8 mouse cellular contexts compared by ENCODE assay signal in the genomic region with DNA sequence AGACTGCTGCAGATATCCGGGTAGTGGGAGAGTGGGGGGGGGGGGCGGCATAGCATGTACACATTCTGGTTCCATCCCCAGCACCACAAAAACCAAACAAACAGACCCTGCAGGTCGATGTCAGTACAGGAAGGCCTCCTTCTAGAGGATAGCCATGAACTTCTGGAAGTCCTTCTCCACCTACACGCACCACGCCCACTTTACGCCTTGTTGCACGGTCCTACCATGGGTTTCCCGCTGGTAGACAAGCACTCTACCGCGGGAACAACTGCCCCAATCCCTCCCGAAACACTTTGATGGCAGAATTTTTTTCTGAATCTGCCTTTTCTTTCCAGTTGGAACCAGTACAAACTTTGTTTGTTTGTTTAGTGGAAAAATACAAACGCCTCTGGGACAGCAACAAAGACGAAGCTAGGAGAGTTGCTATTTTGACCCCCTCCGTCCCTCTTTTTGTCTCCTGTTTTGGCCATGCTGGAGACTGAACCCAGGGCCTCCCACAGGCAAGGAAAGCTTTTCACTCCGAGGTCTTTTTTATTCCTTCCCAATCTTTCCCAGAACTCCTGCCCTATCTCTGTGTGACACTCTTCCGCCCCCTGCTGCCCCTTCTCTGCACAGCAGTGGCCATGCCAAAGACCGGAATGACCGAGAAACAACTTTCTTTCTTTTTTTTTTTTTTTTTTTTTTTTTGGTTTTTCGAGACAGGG. TPM values are rescaled to one million over a fixed set of nuclear protein-coding genes. Genes with fewer than 3 reads are reported as not detected.
DNase-seq lines count a peak whose midpoint lies in the region; ATAC-seq and TF ChIP-seq lines count a peak whose summit lies in the region.

No protein-coding gene starts in this region.

- ATAC-seq in embryonic facial prominence, embryonic 14.5 days (ENCODE audit: low read depth), result peak; percentile 72; the same call in 1 of the 2 replicates
- ATAC-seq in kidney, postnatal 0 days (replicated peaks; ENCODE audit: low FRiP score, low read depth), result no peak
- peak; percentile 55; the same call in 1 of the 2 replicates for ATAC-seq in liver, embryonic 11.5 days (replicated peaks; ENCODE audit: low FRiP score)
- no peak for ATAC-seq in neural tube, embryonic 13.5 days (ENCODE audit: low read depth)

- H3K9ac ChIP-seq in embryonic facial prominence, embryonic 14.5 days (ENCODE audit: low read depth, low read length), result peak overlapping the region; percentile 15; the same call in 1 of the 2 replicates
- H3K9ac ChIP-seq in kidney, postnatal 0 days (ENCODE audit: low read depth, low read length), result peak overlapping the region; percentile 9; the same call in 1 of the 2 replicates
- H3K9ac ChIP-seq in liver, embryonic 11.5 days (ENCODE audit: low read depth, low read length), result peak overlapping the region; percentile 63
- H3K9ac ChIP-seq in neural tube, embryonic 13.5 days, result no peak overlapping the region

- WGBS in embryonic facial prominence, embryonic 14.5 days, result 11% methylated on average over 17 of the region's 19 CpGs
- 9% methylated on average over 19 of the region's 19 CpGs for WGBS in heart, embryonic 10.5 days
- WGBS in kidney, postnatal 0 days, result 10% methylated on average over 18 of the region's 19 CpGs
- 10% methylated on average over 19 of the region's 19 CpGs for WGBS in liver, embryonic 11.5 days
- WGBS in neural tube, embryonic 13.5 days, result 8% methylated on average over 19 of the region's 19 CpGs
- 12% methylated on average over 19 of the region's 19 CpGs for WGBS in thymus, adult 2 months

- no peaks in the 10 kb centered on the region for H3K36me3 ChIP-seq in embryonic facial prominence, embryonic 14.5 days (ENCODE audit: control insufficient read depth, insufficient read depth, low read length)
- H3K36me3 ChIP-seq in heart, embryonic 10.5 days, result no peaks in the 10 kb centered on the region
- H3K36me3 ChIP-seq in kidney, postnatal 0 days (ENCODE audit: insufficient read depth, low read length), result no peaks in the 10 kb centered on the region
- no peaks in the 10 kb centered on the region for H3K36me3 ChIP-seq in liver, embryonic 11.5 days (ENCODE audit: control insufficient read depth, insufficient read depth, low read length)
- no peaks in the 10 kb centered on the region for H3K36me3 ChIP-seq in neural tube, embryonic 13.5 days
- H3K36me3 ChIP-seq in thymus, adult 2 months (ENCODE audit: control insufficient read depth, insufficient read depth, low read length), result no peaks in the 10 kb centered on the region

- no peak for TF ChIP-seq POLR2A in thymus, adult 2 months (IDR thresholded peaks at IDR 0.05; ENCODE audit: control insufficient read depth, extremely low read depth, insufficient read depth, low read length, poor library complexity)

- H3K9me3 ChIP-seq in embryonic facial prominence, embryonic 14.5 days (ENCODE audit: control insufficient read depth, low read length), result no peaks in the 10 kb centered on the region
- H3K9me3 ChIP-seq in heart, embryonic 10.5 days, result no peaks in the 10 kb centered on the region
- no peaks in the 10 kb centered on the region for H3K9me3 ChIP-seq in kidney, postnatal 0 days (replicated peaks; ENCODE audit: low read length)
- H3K9me3 ChIP-seq in liver, embryonic 11.5 days (ENCODE audit: control insufficient read depth, low read length), result no peaks in the 10 kb centered on the region
- no peaks in the 10 kb centered on the region for H3K9me3 ChIP-seq in neural tube, embryonic 13.5 days

- peak; percentile 94 for TF ChIP-seq CTCF in kidney, postnatal 0 days (IDR thresholded peaks at IDR 0.05; ENCODE audit: low read depth)
- TF ChIP-seq CTCF in thymus, adult 2 months (IDR thresholded peaks at IDR 0.05; ENCODE audit: borderline replicate concordance, control insufficient read depth, extremely low read depth, insufficient read depth, low read length, poor library complexity), result peak; percentile 72; the same call in 1 of the 2 replicates

- peak; percentile 48 for DNase-seq in 3134 (ENCODE audit: extremely low read depth, insufficient read length, low spot score)
- peak; percentile 93 for DNase-seq in adrenal gland, postnatal 10 days
- DNase-seq in embryonic facial prominence, embryonic 14.5 days (ENCODE audit: low spot score), result peak; percentile 84
- DNase-seq in heart, embryonic 10.5 days (ENCODE audit: low spot score), result peak; percentile 91
- peak; percentile 95 for DNase-seq in kidney, postnatal 0 days (ENCODE audit: low spot score)
- DNase-seq in liver, embryonic 11.5 days (ENCODE audit: low spot score), result peak; percentile 77
- DNase-seq in thymus, adult 2 months, result peak; percentile 74

- no peak overlapping the region for H3K4me3 ChIP-seq in embryonic facial prominence, embryonic 14.5 days (ENCODE audit: low read depth, low read length)
- peak overlapping the region; percentile 41 for H3K4me3 ChIP-seq in heart, embryonic 10.5 days
- no peak overlapping the region; the same call in 1 of the 2 replicates for H3K4me3 ChIP-seq in kidney, postnatal 0 days (replicated peaks; ENCODE audit: low read depth, low read length)
- H3K4me3 ChIP-seq in liver, embryonic 11.5 days (ENCODE audit: low read depth, low read length), result peak overlapping the region; percentile 43
- H3K4me3 ChIP-seq in neural tube, embryonic 13.5 days, result no peak overlapping the region
- H3K4me3 ChIP-seq in thymus, adult 2 months (ENCODE audit: control insufficient read depth, insufficient read depth, low read length), result no peak overlapping the region

- peaks cover 4% of the 10 kb centered on the region; the same call in 1 of the 2 replicates for H3K4me1 ChIP-seq in embryonic facial prominence, embryonic 14.5 days (ENCODE audit: control insufficient read depth, insufficient read depth, low read length)
- peaks cover 28% of the 10 kb centered on the region for H3K4me1 ChIP-seq in heart, embryonic 10.5 days
- H3K4me1 ChIP-seq in kidney, postnatal 0 days (replicated peaks; ENCODE audit: insufficient read depth, low read length), result peaks cover 5% of the 10 kb centered on the region; the same call in 1 of the 2 replicates
- peaks cover 32% of the 10 kb centered on the region for H3K4me1 ChIP-seq in liver, embryonic 11.5 days (replicated peaks; ENCODE audit: control insufficient read depth, insufficient read depth, low read length)
- H3K4me1 ChIP-seq in neural tube, embryonic 13.5 days (replicated peaks), result peaks cover 5% of the 10 kb centered on the region
- 0 out of 2 replicates have a peak, but pooled peaks cover 5% of the 10 kb centered on the region for H3K4me1 ChIP-seq in thymus, adult 2 months (replicated peaks; ENCODE audit: control insufficient read depth, insufficient read depth, low read length)

- H3K27me3 ChIP-seq in embryonic facial prominence, embryonic 14.5 days (replicated peaks; ENCODE audit: control insufficient read depth, insufficient read depth, low read length), result no peaks in the 10 kb centered on the region
- peaks cover 14% of the 10 kb centered on the region; the same call in 1 of the 2 replicates for H3K27me3 ChIP-seq in heart, embryonic 10.5 days (ENCODE audit: insufficient read depth, poor library complexity, severe bottlenecking)
- H3K27me3 ChIP-seq in kidney, postnatal 0 days (ENCODE audit: insufficient read depth, low read length), result no peaks in the 10 kb centered on the region
- H3K27me3 ChIP-seq in liver, embryonic 11.5 days (replicated peaks; ENCODE audit: control insufficient read depth, insufficient read depth, low read length), result no peaks in the 10 kb centered on the region
- H3K27me3 ChIP-seq in neural tube, embryonic 13.5 days, result peaks cover 12% of the 10 kb centered on the region; the same call in 1 of the 2 replicates
- no peaks in the 10 kb centered on the region; the same call in 1 of the 2 replicates for H3K27me3 ChIP-seq in thymus, adult 2 months (ENCODE audit: control insufficient read depth, insufficient read depth, low read length)

- peak overlapping the region; percentile 40; the same call in 1 of the 2 replicates for H3K4me2 ChIP-seq in embryonic facial prominence, embryonic 14.5 days (ENCODE audit: low read depth, low read length)
- peak overlapping the region; percentile 27; the same call in 1 of the 2 replicates for H3K4me2 ChIP-seq in kidney, postnatal 0 days (ENCODE audit: low read length)
- H3K4me2 ChIP-seq in liver, embryonic 11.5 days, result peak overlapping the region; percentile 83
- peak overlapping the region; percentile 32 for H3K4me2 ChIP-seq in neural tube, embryonic 13.5 days

- H3K27ac ChIP-seq in embryonic facial prominence, embryonic 14.5 days (replicated peaks; ENCODE audit: low read depth, low read length), result no peak overlapping the region
- peak overlapping the region; percentile 77 for H3K27ac ChIP-seq in heart, embryonic 10.5 days
- 0 out of 2 replicates have a peak overlapping the region, but pooled peaks have one; percentile 28 for H3K27ac ChIP-seq in kidney, postnatal 0 days
- no peak overlapping the region for H3K27ac ChIP-seq in liver, embryonic 11.5 days (ENCODE audit: low read depth, low read length)
- no peak overlapping the region for H3K27ac ChIP-seq in neural tube, embryonic 13.5 days (replicated peaks)
- H3K27ac ChIP-seq in thymus, adult 2 months (ENCODE audit: control insufficient read depth, insufficient read depth, low read length), result no peak overlapping the region

RNA-seq across cellular contexts. Expression of a gene that starts 4.0 kb away (rescaled TPM):
- under 1 TPM; 0.27 to 0.36 TPM for total RNA-seq in adrenal gland, postnatal 10 days (2021)
- polyA plus RNA-seq in embryonic facial prominence, embryonic 14.5 days (2014; fragmentation: Nextera tagmentation; extraction: Ambion mirVana), result not detected in 2 replicates
- polyA plus RNA-seq in heart, embryonic 10.5 days (2016; fragmentation: Nextera tagmentation; extraction: Ambion mirVana), result 0.25 and 7.5 TPM in 2 replicates
- 0.13 TPM in 1 of 2 replicates, not detected in the other for polyA plus RNA-seq in kidney, postnatal 0 days (2015; fragmentation: Nextera tagmentation; extraction: Ambion mirVana)
- 42.9 and 43.8 TPM in 2 replicates for polyA plus RNA-seq in liver, embryonic 11.5 days (2014; fragmentation: Nextera tagmentation; extraction: Ambion mirVana)
- polyA plus RNA-seq in neural tube, embryonic 13.5 days (2015; fragmentation: Nextera tagmentation; extraction: Ambion mirVana), result not detected in 2 replicates
- polyA plus RNA-seq in thymus, adult 2 months (2012; rRNA removed), result not detected in 2 replicates

RNA-seq across cellular contexts. Expression of a gene that starts 8.0 kb away (rescaled TPM):
- total RNA-seq in adrenal gland, postnatal 10 days (2021), result 10 to 100 TPM; 38.6 to 52.9 TPM
- polyA plus RNA-seq in embryonic facial prominence, embryonic 14.5 days (2014; fragmentation: Nextera tagmentation; extraction: Ambion mirVana), result 15.6 and 17.7 TPM in 2 replicates
- polyA plus RNA-seq in heart, embryonic 10.5 days (2016; fragmentation: Nextera tagmentation; extraction: Ambion mirVana), result 15.6 and 24.1 TPM in 2 replicates
- polyA plus RNA-seq in kidney, postnatal 0 days (2015; fragmentation: Nextera tagmentation; extraction: Ambion mirVana), result 13.7 and 16.3 TPM in 2 replicates
- polyA plus RNA-seq in liver, embryonic 11.5 days (2014; fragmentation: Nextera tagmentation; extraction: Ambion mirVana), result 76.2 and 79.5 TPM in 2 replicates
- polyA plus RNA-seq in neural tube, embryonic 13.5 days (2015; fragmentation: Nextera tagmentation; extraction: Ambion mirVana), result 29.5 and 30.4 TPM in 2 replicates
- 3.4 and 4.2 TPM in 2 replicates for polyA plus RNA-seq in thymus, adult 2 months (2012; rRNA removed)

RNA-seq across cellular contexts. Expression of a gene that starts 8.1 kb away (rescaled TPM):
- 10 to 100 TPM in 1 of 2 experiments, 1 to 10 TPM in 1; 9.2 to 10.1 TPM for total RNA-seq in adrenal gland, postnatal 10 days (2021)
- polyA plus RNA-seq in embryonic facial prominence, embryonic 14.5 days (2014; fragmentation: Nextera tagmentation; extraction: Ambion mirVana), result 15.6 and 16.6 TPM in 2 replicates
- 18.8 and 21.8 TPM in 2 replicates for polyA plus RNA-seq in heart, embryonic 10.5 days (2016; fragmentation: Nextera tagmentation; extraction: Ambion mirVana)
- 27.6 and 31.3 TPM in 2 replicates for polyA plus RNA-seq in kidney, postnatal 0 days (2015; fragmentation: Nextera tagmentation; extraction: Ambion mirVana)
- polyA plus RNA-seq in liver, embryonic 11.5 days (2014; fragmentation: Nextera tagmentation; extraction: Ambion mirVana), result 16.7 and 18.0 TPM in 2 replicates
- 22.6 and 27.5 TPM in 2 replicates for polyA plus RNA-seq in neural tube, embryonic 13.5 days (2015; fragmentation: Nextera tagmentation; extraction: Ambion mirVana)
- 0.67 and 0.73 TPM in 2 replicates for polyA plus RNA-seq in thymus, adult 2 months (2012; rRNA removed)

RNA-seq across cellular contexts. Expression of a gene that starts 19.1 kb away (rescaled TPM):
- 10 to 100 TPM; 61.9 to 80.2 TPM for total RNA-seq in adrenal gland, postnatal 10 days (2021)
- 25.4 and 26.3 TPM in 2 replicates for polyA plus RNA-seq in embryonic facial prominence, embryonic 14.5 days (2014; fragmentation: Nextera tagmentation; extraction: Ambion mirVana)
- 31.5 and 44.7 TPM in 2 replicates for polyA plus RNA-seq in heart, embryonic 10.5 days (2016; fragmentation: Nextera tagmentation; extraction: Ambion mirVana)
- polyA plus RNA-seq in kidney, postnatal 0 days (2015; fragmentation: Nextera tagmentation; extraction: Ambion mirVana), result 17.4 and 18.4 TPM in 2 replicates
- 22.8 and 26.2 TPM in 2 replicates for polyA plus RNA-seq in liver, embryonic 11.5 days (2014; fragmentation: Nextera tagmentation; extraction: Ambion mirVana)
- 45.3 and 55.1 TPM in 2 replicates for polyA plus RNA-seq in neural tube, embryonic 13.5 days (2015; fragmentation: Nextera tagmentation; extraction: Ambion mirVana)
- 94.1 and 96.0 TPM in 2 replicates for polyA plus RNA-seq in thymus, adult 2 months (2012; rRNA removed)

RNA-seq across cellular contexts. Expression of a gene that starts 33.5 kb away (rescaled TPM):
- total RNA-seq in adrenal gland, postnatal 10 days (2021), result 10 to 100 TPM; 59.9 to 75.9 TPM
- polyA plus RNA-seq in embryonic facial prominence, embryonic 14.5 days (2014; fragmentation: Nextera tagmentation; extraction: Ambion mirVana), result 111 and 133 TPM in 2 replicates
- 104 and 161 TPM in 2 replicates for polyA plus RNA-seq in heart, embryonic 10.5 days (2016; fragmentation: Nextera tagmentation; extraction: Ambion mirVana)
- polyA plus RNA-seq in kidney, postnatal 0 days (2015; fragmentation: Nextera tagmentation; extraction: Ambion mirVana), result 117 and 121 TPM in 2 replicates
- polyA plus RNA-seq in liver, embryonic 11.5 days (2014; fragmentation: Nextera tagmentation; extraction: Ambion mirVana), result 196 and 198 TPM in 2 replicates
- 76.0 and 77.6 TPM in 2 replicates for polyA plus RNA-seq in neural tube, embryonic 13.5 days (2015; fragmentation: Nextera tagmentation; extraction: Ambion mirVana)
- 266 and 303 TPM in 2 replicates for polyA plus RNA-seq in thymus, adult 2 months (2012; rRNA removed)

Comparison
In these comparisons a context has a peak if more than half of its experiments do, and no peak if none do; other contexts are left out.
1. ATAC-seq: peak in embryonic facial prominence, embryonic 14.5 days (single experiment) and liver, embryonic 11.5 days (single experiment); none in kidney, postnatal 0 days (single experiment) and neural tube, embryonic 13.5 days (single experiment).
2. H3K27ac ChIP-seq: peak in heart, embryonic 10.5 days (single experiment) and kidney, postnatal 0 days (single experiment); none in embryonic facial prominence, embryonic 14.5 days (single experiment), liver, embryonic 11.5 days (single experiment), neural tube, embryonic 13.5 days (single experiment) and thymus, adult 2 months (single experiment).
3. H3K4me2 ChIP-seq: peak in every context shown above with its lines; median percentile 83 in liver, embryonic 11.5 days; 40 in embryonic facial prominence, embryonic 14.5 days; 32 in neural tube, embryonic 13.5 days; 27 in kidney, postnatal 0 days.
4. H3K4me3 ChIP-seq: peak in heart, embryonic 10.5 days (single experiment) and liver, embryonic 11.5 days (single experiment); none in embryonic facial prominence, embryonic 14.5 days (single experiment), kidney, postnatal 0 days (single experiment), neural tube, embryonic 13.5 days (single experiment) and thymus, adult 2 months (single experiment).
5. Peak in every context shown above with its lines, with median percentiles within 50 percentile points of each other: DNase-seq.